Mouse (Mus musculus) heart, adult 18-20 months (tissue): ENCODE data around the gene Ltbp4. TPM values are rescaled to one million over a fixed set of nuclear protein-coding genes. Genes with fewer than 3 reads are reported as not detected.

Experiments used
- DNase-seq, 2 experiments: peaks; one replicate each; pipeline ENCODE4 v3.0.0; 2021 to 2022; ENCODE audit warnings: mixed read lengths in 1 of 2
- total RNA-seq, 2 experiments: library from RNA; stranded (reverse); gene quantifications; 2 replicates each; pipeline ENCODE4 v1.2.3; 2021

Ltbp4 gene
- total RNA-seq, 2 experiments from 2014 or later, result 185 to 206 TPM

GRCm38 (mm10) chr7:27356248-27356647 lies 18.8 kb upstream of the Ltbp4 start:
- peak in 1 of 2 experiments; percentile 62 for DNase-seq

GRCm38 (mm10) chr7:27355745-27356240 lies 18.3 kb upstream of the Ltbp4 start, which contains the start of gene Shkbp1:
Gene Shkbp1, minus strand, starts transcription at chr7:27356019.
- peak; percentile 92 to 95 for DNase-seq

- DNase-seq, result no peak
Measured at GRCm38 (mm10) chr7:27355261-27355660, 17.8 kb upstream of the Ltbp4 start.

GRCm38 (mm10) chr7:27354783-27355182 lies 17.3 kb upstream of the Ltbp4 start:
- no peak for DNase-seq

- DNase-seq, result peak; percentile 65 to 76
Measured at GRCm38 (mm10) chr7:27354144-27354543, 16.7 kb upstream of the Ltbp4 start.

GRCm38 (mm10) chr7:27345444-27345843 lies 8.0 kb upstream of the Ltbp4 start:
- no peak for DNase-seq

GRCm38 (mm10) chr7:27342595-27342994 lies 5.1 kb upstream of the Ltbp4 start:
- no peak for DNase-seq

GRCm38 (mm10) chr7:27339519-27339918 lies 2.0 kb upstream of the Ltbp4 start:
- no peak for DNase-seq

GRCm38 (mm10) chr7:27339114-27339513 lies 1.6 kb upstream of the Ltbp4 start:
- DNase-seq, result no peak

- DNase-seq, result peak; percentile 92 to 95
Measured at GRCm38 (mm10) chr7:27335928-27336823, 1.3 kb downstream of the Ltbp4 start.

- no peak for DNase-seq
Measured at GRCm38 (mm10) chr7:27335011-27335720, 2.3 kb downstream of the Ltbp4 start.

- peak; percentile 83 to 91 for DNase-seq
Measured at GRCm38 (mm10) chr7:27334405-27334911, 3.0 kb downstream of the Ltbp4 start.

- DNase-seq, result peak; percentile 60 to 67
Measured at GRCm38 (mm10) chr7:27333316-27333941, 4.1 kb downstream of the Ltbp4 start.

- peak; percentile 93 to 96 for DNase-seq
Measured at GRCm38 (mm10) chr7:27332353-27333199, 4.9 kb downstream of the Ltbp4 start.

- no peak for DNase-seq
Measured at GRCm38 (mm10) chr7:27331854-27332253, 5.6 kb downstream of the Ltbp4 start.

GRCm38 (mm10) chr7:27331541-27331851 lies 6.0 kb downstream of the Ltbp4 start:
- peak; percentile 84 for DNase-seq

GRCm38 (mm10) chr7:27330709-27331540 lies 6.6 kb downstream of the Ltbp4 start:
- peak; percentile 96 to 97 for DNase-seq

- DNase-seq, result no peak
Measured at GRCm38 (mm10) chr7:27329981-27330380, 7.5 kb downstream of the Ltbp4 start.

GRCm38 (mm10) chr7:27329326-27329947 lies 8.1 kb downstream of the Ltbp4 start:
- peak; percentile 87 to 93 for DNase-seq

GRCm38 (mm10) chr7:27328648-27329047 lies 8.8 kb downstream of the Ltbp4 start:
- DNase-seq, result peak; percentile 68 to 71
